Mouse (Mus musculus): ENCODE data around the gene Gnb3.

DNA sequence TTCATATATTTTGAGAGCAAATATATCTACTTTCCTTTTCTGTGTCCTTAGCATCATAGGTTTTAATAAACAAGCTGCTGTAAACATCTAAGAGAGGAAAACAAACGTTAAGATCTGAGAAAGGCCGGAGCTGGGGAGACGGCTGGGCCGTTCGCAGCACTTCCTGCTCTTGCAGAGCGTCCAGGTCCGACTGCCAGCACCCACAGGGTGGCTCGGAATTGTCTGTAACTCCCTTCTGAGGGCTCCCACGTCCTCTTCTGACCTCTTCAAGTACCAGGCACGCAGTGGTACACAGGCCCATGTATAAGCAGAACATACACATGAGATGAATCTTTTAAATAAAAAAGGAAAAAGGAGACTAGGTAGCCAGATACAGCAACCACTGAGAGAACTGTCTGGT is 52.4 kb downstream of the Gnb3 start:
- TF ChIP-seq CTCF (IDR thresholded peaks at IDR 0.05; ENCODE audit: borderline replicate concordance, control insufficient read depth, extremely low read depth, insufficient read depth, low read length, poor library complexity) (no peak), POLR2A (IDR thresholded peaks at IDR 0.05; ENCODE audit: control insufficient read depth, extremely low read depth, insufficient read depth, low read length, poor library complexity) (no peak)
